Mouse (Mus musculus) liver, embryonic 12.5 days (tissue): ENCODE results near the gene Rpa1. TPM values are rescaled to one million over a fixed set of nuclear protein-coding genes. Genes with fewer than 3 reads are reported as not detected.

Experiments
- ATAC-seq: fragments of 200-750 bp; cut with Nextera tagmentation; 2 replicates; pipeline ENCODE4 v1.8.0; 2017; ENCODE audit warnings: moderate number of reproducible peaks, mild to moderate bottlenecking, moderate library complexity
- H3K27ac ChIP-seq: fragments of 300-500 bp; sonication (generic); 2 replicates; pipeline ENCODE4 v1.5.1; 2016; ENCODE audit warnings: mild to moderate bottlenecking
- H3K27me3 ChIP-seq: fragments of 300-500 bp; sonication (generic); replicated peaks from 2 replicates; pipeline ENCODE4 v1.6.1; 2016; ENCODE audit warnings: mild to moderate bottlenecking, moderate library complexity
- H3K36me3 ChIP-seq: fragments of 300-500 bp; sonication (generic); 2 replicates; pipeline ENCODE4 v1.6.1; 2016; ENCODE audit warnings: mild to moderate bottlenecking, moderate library complexity
- H3K4me1 ChIP-seq: fragments of 300-500 bp; sonication (generic); 2 replicates; pipeline ENCODE4 v1.6.1; 2016
- H3K4me2 ChIP-seq: fragments of 300-500 bp; sonication (generic); 2 replicates; pipeline ENCODE4 v1.6.1; 2016; ENCODE audit warnings: mild to moderate bottlenecking, moderate library complexity
- H3K4me3 ChIP-seq: fragments of 300-500 bp; sonication (generic); 2 replicates; pipeline ENCODE4 v1.5.1; 2016; ENCODE audit warnings: mild to moderate bottlenecking, moderate library complexity
- H3K9ac ChIP-seq: fragments of 300-500 bp; sonication (generic); 2 replicates; pipeline ENCODE4 v1.6.1; 2016; ENCODE audit warnings: mild to moderate bottlenecking, moderate library complexity
- H3K9me3 ChIP-seq: fragments of 300-500 bp; sonication (generic); replicated peaks from 2 replicates; pipeline ENCODE4 v1.6.1; 2016; ENCODE audit warnings: mild to moderate bottlenecking, moderate library complexity
- WGBS: fragments of 180-500 bp; shearing (Covaris S2); methylation state at CpG from one replicate; pipeline ENCODE4 v1.1.7; 2016; ENCODE audit not compliant: insufficient replicate concordance; 5-methylcytosine and 5-hydroxymethylcytosine counted together
- polyA plus RNA-seq: library from polyadenylated mRNA; unstranded; fragments of >200 nt; fragmentation: Nextera tagmentation; extraction: Ambion mirVana; gene quantifications from 2 replicates; pipeline ENCODE4 v1.2.1, GENCODE M21; 2016

Gene Rpa1
- polyA plus RNA-seq, 1 experiment from 2014 or later, result 143 TPM

- H3K27ac ChIP-seq, result peak overlapping the region; percentile 86
- H3K4me2 ChIP-seq, result peak overlapping the region; percentile 65
- peaks cover 48% of the 10 kb centered on the region for H3K4me1 ChIP-seq
Measured at GRCm38 (mm10) chr11:75269213-75269612, 78.9 kb downstream of the Rpa1 start.

GRCm38 (mm10) chr11:75268492-75268891 is 79.6 kb downstream of the Rpa1 start:
- Histone ChIP-seq H3K4me3 (no peak overlapping the region), H3K4me1 (peaks cover 48% of the 10 kb centered on the region), H3K36me3 (no peaks in the 10 kb centered on the region), H3K27me3 (peaks cover 19% of the 10 kb centered on the region), H3K27ac (no peak overlapping the region; the same call in 1 of the 2 replicates), H3K9ac (no peak overlapping the region), H3K4me2 (no peak overlapping the region; the same call in 1 of the 2 replicates), H3K9me3 (no peaks in the 10 kb centered on the region)
- no peak for ATAC-seq
- WGBS, result 60% methylated on average over 5 of the region's 5 CpGs

More at GRCm38 (mm10) chr11:75269213-75269612, 78.9 kb downstream of the Rpa1 start:
- H3K27me3 ChIP-seq, result peaks cover 24% of the 10 kb centered on the region
- ATAC-seq, result no peak
- 15% methylated on average over 4 of the region's 4 CpGs for WGBS
- no peak overlapping the region for H3K9ac ChIP-seq
- no peak overlapping the region for H3K4me3 ChIP-seq
- no peaks in the 10 kb centered on the region for H3K9me3 ChIP-seq
- H3K36me3 ChIP-seq, result no peaks in the 10 kb centered on the region

GRCm38 (mm10) chr11:75267826-75268281 is 80.3 kb downstream of the Rpa1 start:
- Histone ChIP-seq H3K9me3 (no peaks in the 10 kb centered on the region), H3K4me3 (no peak overlapping the region), H3K4me1 (peaks cover 47% of the 10 kb centered on the region), H3K27me3 (peaks cover 15% of the 10 kb centered on the region; the same call in 1 of the 2 replicates), H3K4me2 (no peak overlapping the region), H3K9ac (no peak overlapping the region), H3K27ac (no peak overlapping the region), H3K36me3 (no peaks in the 10 kb centered on the region)
- WGBS, result 50% methylated on average over 9 of the region's 9 CpGs
- no peak for ATAC-seq

- Histone ChIP-seq H3K36me3 (no peaks in the 10 kb centered on the region), H3K9ac (no peak overlapping the region), H3K9me3 (no peaks in the 10 kb centered on the region), H3K4me2 (no peak overlapping the region), H3K27ac (no peak overlapping the region), H3K27me3 (peaks cover 23% of the 10 kb centered on the region; the same call in 1 of the 2 replicates), H3K4me3 (no peak overlapping the region), H3K4me1 (peaks cover 53% of the 10 kb centered on the region)
- 70% methylated on average over 15 of the region's 15 CpGs for WGBS
- ATAC-seq, result no peak
Measured at GRCm38 (mm10) chr11:75265545-75265944, 82.6 kb downstream of the Rpa1 start.

DNA sequence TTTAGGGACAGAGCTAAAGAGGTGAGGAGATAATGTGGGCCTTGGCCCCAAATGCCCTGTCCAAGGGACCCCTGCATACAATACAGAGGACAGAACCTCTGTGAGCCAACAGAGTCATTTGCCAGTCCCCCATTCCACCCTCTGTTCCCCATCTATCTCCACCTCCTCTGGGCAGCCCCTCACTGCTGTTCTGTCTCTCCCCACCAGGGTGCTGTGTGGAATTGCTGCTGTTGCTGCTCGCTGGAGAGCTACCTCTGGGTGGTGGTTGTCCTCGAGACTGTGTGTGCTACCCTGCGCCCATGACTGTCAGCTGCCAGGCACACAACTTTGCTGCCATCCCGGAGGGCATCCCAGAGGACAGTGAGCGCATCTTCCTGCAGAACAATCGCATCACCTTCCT is 83.6 kb downstream of the Rpa1 start:
- H3K27ac ChIP-seq, result no peak overlapping the region

DNA sequence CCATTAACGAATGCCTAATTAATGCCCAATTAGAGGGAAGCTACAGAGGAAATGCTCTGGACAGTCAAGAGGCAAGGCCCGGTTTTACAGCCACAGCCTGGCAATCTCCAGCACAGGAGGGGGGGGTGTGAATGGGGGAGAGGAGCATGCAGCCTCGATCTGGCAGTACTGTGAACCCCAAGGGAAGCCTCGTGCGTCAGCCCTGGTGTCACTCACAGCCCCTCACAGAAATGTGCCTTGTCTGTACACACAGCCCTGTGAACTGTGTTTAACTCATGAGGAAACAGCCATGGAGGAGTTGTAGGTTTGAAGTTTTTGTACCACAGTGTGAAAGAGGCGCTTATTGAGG is 84.2 kb downstream of the Rpa1 start:
- no peaks in the 10 kb centered on the region for H3K36me3 ChIP-seq
- H3K27me3 ChIP-seq, result peaks cover 26% of the 10 kb centered on the region; the same call in 1 of the 2 replicates
- H3K4me2 ChIP-seq, result no peak overlapping the region
- H3K9ac ChIP-seq, result no peak overlapping the region
- no peaks in the 10 kb centered on the region for H3K9me3 ChIP-seq
- H3K27ac ChIP-seq, result no peak overlapping the region
- H3K4me1 ChIP-seq, result peaks cover 37% of the 10 kb centered on the region
- no peak overlapping the region for H3K4me3 ChIP-seq
- 70% methylated on average over 6 of the region's 6 CpGs for WGBS
- ATAC-seq, result no peak

More for the DNA sequence above, 83.6 kb downstream of the Rpa1 start:
- Histone ChIP-seq H3K9ac (no peak overlapping the region), H3K9me3 (no peaks in the 10 kb centered on the region), H3K4me3 (no peak overlapping the region), H3K27me3 (peaks cover 26% of the 10 kb centered on the region; the same call in 1 of the 2 replicates), H3K4me2 (no peak overlapping the region), H3K36me3 (no peaks in the 10 kb centered on the region), H3K4me1 (peaks cover 43% of the 10 kb centered on the region)
- ATAC-seq, result no peak
- WGBS, result 69% methylated on average over 6 of the region's 6 CpGs

DNA sequence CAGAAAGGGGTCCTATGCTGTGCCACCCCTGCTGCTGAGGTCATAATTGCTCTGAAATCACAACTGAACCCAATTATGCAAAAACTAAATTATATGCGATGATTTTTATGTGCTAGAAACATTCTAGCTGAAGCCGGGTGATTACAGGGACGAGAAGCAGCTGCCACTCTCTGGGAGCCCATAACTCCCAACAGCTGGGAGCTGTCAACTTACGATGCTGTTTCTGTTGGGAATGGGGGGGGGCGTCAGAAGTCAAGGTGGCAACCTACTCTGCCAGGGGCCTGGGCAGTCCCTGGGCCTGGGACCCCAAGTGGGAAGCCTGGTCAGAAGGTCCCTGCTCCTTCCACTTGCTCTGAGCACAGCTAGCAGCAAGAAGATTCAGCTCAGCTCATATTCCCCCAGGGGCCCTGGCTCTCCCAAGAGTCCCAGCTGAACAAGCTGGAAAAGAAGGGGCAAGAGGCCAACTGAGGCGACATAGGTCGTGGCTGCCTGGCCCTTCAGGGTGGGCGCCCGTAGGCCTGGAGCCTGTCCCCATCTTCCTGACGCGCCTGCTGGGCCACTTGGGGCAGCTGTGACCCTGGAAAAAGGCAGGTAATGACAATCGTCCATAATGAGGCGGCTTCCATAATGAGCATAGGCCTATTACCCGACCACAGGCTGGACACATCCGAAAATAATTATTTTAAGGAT is 84.7 kb downstream of the Rpa1 start:
- ATAC-seq, result no peak
- no peak overlapping the region for H3K4me3 ChIP-seq
- H3K27me3 ChIP-seq, result peaks cover 26% of the 10 kb centered on the region; the same call in 1 of the 2 replicates
- no peak overlapping the region for H3K9ac ChIP-seq
- H3K36me3 ChIP-seq, result no peaks in the 10 kb centered on the region
- H3K4me1 ChIP-seq, result peaks cover 33% of the 10 kb centered on the region
- H3K27ac ChIP-seq, result no peak overlapping the region
- H3K9me3 ChIP-seq, result no peaks in the 10 kb centered on the region
- H3K4me2 ChIP-seq, result no peak overlapping the region
- 73% methylated on average over 15 of the region's 15 CpGs for WGBS

GRCm38 (mm10) chr11:75262791-75263190 is 85.3 kb downstream of the Rpa1 start:
- Histone ChIP-seq H3K4me3 (no peak overlapping the region), H3K9me3 (no peaks in the 10 kb centered on the region), H3K4me1 (peaks cover 29% of the 10 kb centered on the region), H3K4me2 (no peak overlapping the region), H3K27me3 (peaks cover 26% of the 10 kb centered on the region; the same call in 1 of the 2 replicates), H3K9ac (no peak overlapping the region), H3K27ac (no peak overlapping the region), H3K36me3 (no peaks in the 10 kb centered on the region)
- no peak for ATAC-seq
- WGBS, result 25% methylated on average over 5 of the region's 5 CpGs

- Histone ChIP-seq H3K4me3 (no peak overlapping the region), H3K9ac (no peak overlapping the region), H3K4me2 (no peak overlapping the region), H3K27ac (no peak overlapping the region), H3K9me3 (no peaks in the 10 kb centered on the region), H3K27me3 (peaks cover 30% of the 10 kb centered on the region; the same call in 1 of the 2 replicates), H3K36me3 (no peaks in the 10 kb centered on the region), H3K4me1 (peaks cover 26% of the 10 kb centered on the region)
- WGBS, result 73% methylated on average over 3 of the region's 3 CpGs
- ATAC-seq, result no peak
Measured at GRCm38 (mm10) chr11:75262181-75262580, 85.9 kb downstream of the Rpa1 start.

- Histone ChIP-seq H3K36me3 (no peaks in the 10 kb centered on the region), H3K27me3 (peaks cover 29% of the 10 kb centered on the region; the same call in 1 of the 2 replicates), H3K4me2 (no peak overlapping the region), H3K4me1 (peaks cover 26% of the 10 kb centered on the region), H3K9ac (no peak overlapping the region), H3K9me3 (no peaks in the 10 kb centered on the region), H3K4me3 (no peak overlapping the region), H3K27ac (no peak overlapping the region)
- no peak for ATAC-seq
- 68% methylated on average over 4 of the region's 4 CpGs for WGBS
Measured at GRCm38 (mm10) chr11:75261730-75262129, 86.4 kb downstream of the Rpa1 start.

GRCm38 (mm10) chr11:75261016-75261415 is 87.1 kb downstream of the Rpa1 start:
- Histone ChIP-seq H3K27ac (no peak overlapping the region), H3K9ac (no peak overlapping the region)

GRCm38 (mm10) chr11:75259996-75260561 is 88.0 kb downstream of the Rpa1 start:
- H3K27me3 ChIP-seq, result peaks cover 23% of the 10 kb centered on the region; the same call in 1 of the 2 replicates
- no peak overlapping the region for H3K4me3 ChIP-seq
- H3K9me3 ChIP-seq, result no peaks in the 10 kb centered on the region
- H3K27ac ChIP-seq, result no peak overlapping the region
- no peak overlapping the region for H3K9ac ChIP-seq
- no peak overlapping the region for H3K4me2 ChIP-seq
- 61% methylated on average over 10 of the region's 10 CpGs for WGBS
- no peak for ATAC-seq
- peaks cover 33% of the 10 kb centered on the region for H3K4me1 ChIP-seq
- no peaks in the 10 kb centered on the region for H3K36me3 ChIP-seq

More at GRCm38 (mm10) chr11:75261016-75261415, 87.1 kb downstream of the Rpa1 start:
- Histone ChIP-seq H3K36me3 (no peaks in the 10 kb centered on the region), H3K9me3 (no peaks in the 10 kb centered on the region), H3K4me1 (peaks cover 26% of the 10 kb centered on the region), H3K4me3 (no peak overlapping the region), H3K27me3 (peaks cover 29% of the 10 kb centered on the region; the same call in 1 of the 2 replicates), H3K4me2 (no peak overlapping the region)
- no peak for ATAC-seq
- 84% methylated on average over 2 of the region's 2 CpGs for WGBS
